Mouse (Mus musculus) MEL-GATA-1-ER (cell line): Measurements from ENCODE around the gene Prom2.

Source experiments
- DNase-seq: peaks from one replicate; pipeline ENCODE4 v3.0.0-alpha.2; 2012; ENCODE audit warnings: low read depth; ENCODE audit errors: extremely low read depth

The Prom2 gene

GRCm38 (mm10) chr2:127484476-127485170 lies 56.6 kb downstream of the Prom2 start:
- DNase-seq = no peak

GRCm38 (mm10) chr2:127483001-127483400 lies 58.3 kb downstream of the Prom2 start:
- DNase-seq = peak; percentile 40

- peak; percentile 60 for DNase-seq
Measured at GRCm38 (mm10) chr2:127482533-127482911, 58.7 kb downstream of the Prom2 start.

GRCm38 (mm10) chr2:127481841-127482532 lies 59.3 kb downstream of the Prom2 start:
- no peak for DNase-seq

GRCm38 (mm10) chr2:127479763-127480162 lies 61.5 kb downstream of the Prom2 start:
- DNase-seq = no peak

- no peak for DNase-seq
Measured at GRCm38 (mm10) chr2:127479210-127479609, 62.1 kb downstream of the Prom2 start.
